Mouse (Mus musculus): ENCODE measurements around the gene Sh3bp5.

DNA sequence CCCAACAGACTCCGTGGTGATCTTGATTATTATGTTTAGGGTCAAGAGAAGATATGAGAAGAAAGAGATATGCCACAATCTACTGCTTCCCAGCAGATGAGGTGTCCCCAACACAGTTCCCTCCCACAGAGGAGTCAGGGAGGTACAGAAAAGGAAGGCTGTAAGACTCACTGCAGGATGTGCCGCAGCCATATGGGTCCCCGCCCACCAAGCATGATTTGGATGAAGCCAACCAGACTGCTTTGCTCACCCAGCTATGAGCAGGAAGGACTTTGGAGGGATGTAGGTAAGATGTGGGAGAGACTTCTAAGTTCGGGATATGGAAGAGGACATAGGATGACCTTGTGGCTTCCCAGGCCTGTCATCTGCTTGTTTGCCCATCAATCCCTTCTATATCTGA, 25.1 kb downstream of the Sh3bp5 start:
- TF ChIP-seq CTCF (IDR thresholded peaks at IDR 0.05; ENCODE audit: low read depth) (no peak), EP300 (IDR thresholded peaks at IDR 0.05; ENCODE audit: low read depth) (no peak)

Data from liver, postnatal 0 days (tissue).